ENCODE assay signal across 10 mouse cellular contexts in the genomic region with DNA sequence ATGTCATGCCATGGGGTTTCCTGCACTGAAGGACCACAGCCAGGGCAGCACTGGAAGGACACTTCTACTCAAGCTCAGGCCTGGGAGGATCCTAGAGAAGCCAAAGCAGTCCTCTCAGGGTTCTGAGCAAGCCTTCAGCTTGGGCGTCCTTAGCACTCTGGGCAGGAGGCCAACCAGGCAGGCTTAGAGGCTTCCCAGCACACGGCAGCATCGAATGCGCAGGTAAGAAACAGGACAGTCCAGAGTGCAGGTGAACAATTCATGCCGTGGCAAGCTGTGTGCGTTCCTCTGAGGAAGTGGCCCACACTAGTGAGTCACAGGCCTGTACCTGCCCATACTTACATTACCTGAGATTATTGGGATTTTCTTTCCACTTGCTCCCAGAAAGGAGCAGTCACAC.
DNase-seq lines count a peak whose midpoint lies in the region; ATAC-seq and TF ChIP-seq lines count a peak whose summit lies in the region.
"Had no signal": no experiment of that assay in that cellular context is flagged by ENCODE, and none has a peak within 500 bp of the region (broad histone marks: within the 10 kb centered on the region; RNA-seq: fewer than 3 reads in every experiment).

No protein-coding gene starts in this region.

- H3K4me2 ChIP-seq in lung, embryonic 16.5 days (ENCODE audit: low read depth, low read length), result no peak overlapping the region
- no peak overlapping the region for H3K4me2 ChIP-seq in liver, embryonic 11.5 days
- H3K4me2 ChIP-seq in heart, embryonic 12.5 days, result no peak overlapping the region

- peak; percentile 44 for ATAC-seq in lung, embryonic 16.5 days (ENCODE audit: low read depth)
- no peak for ATAC-seq in liver, embryonic 11.5 days (replicated peaks; ENCODE audit: low FRiP score)
- no peak for ATAC-seq in heart, embryonic 12.5 days (ENCODE audit: insufficient number of reproducible peaks, low FRiP score)
- ATAC-seq: forebrain, embryonic 16.5 days had no signal

- WGBS in lung, embryonic 16.5 days, result 40% methylated on average over 6 of the region's 6 CpGs
- WGBS in liver, embryonic 11.5 days, result 82% methylated on average over 6 of the region's 6 CpGs
- 74% methylated on average over 6 of the region's 6 CpGs for WGBS in heart, embryonic 12.5 days

- H3K27me3 ChIP-seq in lung, embryonic 16.5 days (ENCODE audit: control insufficient read depth, insufficient read depth, low read depth, low read length), result no peaks in the 10 kb centered on the region
- H3K27me3 ChIP-seq in liver, embryonic 11.5 days (replicated peaks; ENCODE audit: control insufficient read depth, insufficient read depth, low read length), result no peaks in the 10 kb centered on the region
- H3K27me3 ChIP-seq in heart, embryonic 12.5 days (replicated peaks), result no peaks in the 10 kb centered on the region; the same call in 1 of the 2 replicates

- H3K9ac ChIP-seq in lung, embryonic 16.5 days (ENCODE audit: low read length), result no peak overlapping the region
- H3K9ac ChIP-seq in liver, embryonic 11.5 days (ENCODE audit: low read depth, low read length), result no peak overlapping the region
- no peak overlapping the region for H3K9ac ChIP-seq in heart, embryonic 12.5 days

- TF ChIP-seq CTCF in gastrocnemius, adult 2 months (IDR thresholded peaks at IDR 0.05), result no peak

- no peak overlapping the region for H3K4me3 ChIP-seq in lung, embryonic 16.5 days (ENCODE audit: low read length)
- no peak overlapping the region for H3K4me3 ChIP-seq in gastrocnemius, adult 2 months
- H3K4me3 ChIP-seq in liver, embryonic 11.5 days (ENCODE audit: low read depth, low read length), result no peak overlapping the region
- no peak overlapping the region for H3K4me3 ChIP-seq in heart, embryonic 12.5 days

- peak overlapping the region; percentile 55 for H3K27ac ChIP-seq in lung, embryonic 16.5 days (ENCODE audit: low read length)
- no peak overlapping the region for H3K27ac ChIP-seq in gastrocnemius, adult 2 months
- H3K27ac ChIP-seq in liver, embryonic 11.5 days (ENCODE audit: low read depth, low read length), result no peak overlapping the region
- no peak overlapping the region for H3K27ac ChIP-seq in heart, embryonic 12.5 days (ENCODE audit: poor library complexity, severe bottlenecking)

- peak; percentile 55 to 74 for DNase-seq in cerebellum, postnatal 14 days
- DNase-seq in cerebellum, adult 8-10 months, result no peak
- peak; percentile 60 to 70 for DNase-seq in urinary bladder, adult 18-20 months (ENCODE audit: low spot score in 2 of 2)
- no peak for DNase-seq in urinary bladder, postnatal 10 days (ENCODE audit: low spot score)
- DNase-seq in gastrocnemius, adult 2 months, result no peak
- no peak for DNase-seq in liver, embryonic 11.5 days (ENCODE audit: low spot score)
- DNase-seq: right cerebral cortex, postnatal 25 days had no signal

- no peaks in the 10 kb centered on the region for H3K36me3 ChIP-seq in lung, embryonic 16.5 days (ENCODE audit: control insufficient read depth, insufficient read depth, low read length)
- no peaks in the 10 kb centered on the region for H3K36me3 ChIP-seq in liver, embryonic 11.5 days (ENCODE audit: control insufficient read depth, insufficient read depth, low read length)
- no peaks in the 10 kb centered on the region for H3K36me3 ChIP-seq in heart, embryonic 12.5 days

- peaks cover 35% of the 10 kb centered on the region for H3K4me1 ChIP-seq in lung, embryonic 16.5 days (replicated peaks; ENCODE audit: control insufficient read depth, insufficient read depth, low read length)
- H3K4me1 ChIP-seq in liver, embryonic 11.5 days (replicated peaks; ENCODE audit: control insufficient read depth, insufficient read depth, low read length), result 0 out of 2 replicates have a peak, but pooled peaks cover 3% of the 10 kb centered on the region
- H3K4me1 ChIP-seq in heart, embryonic 12.5 days (replicated peaks), result peaks cover 3% of the 10 kb centered on the region

- intact Hi-C loops in gastrocnemius, adult 2 months (cut with DNase I), result no loop called here

- no peaks in the 10 kb centered on the region for H3K9me3 ChIP-seq in lung, embryonic 16.5 days (ENCODE audit: control insufficient read depth, low read length)
- H3K9me3 ChIP-seq in liver, embryonic 11.5 days (ENCODE audit: control insufficient read depth, low read length), result no peaks in the 10 kb centered on the region
- H3K9me3 ChIP-seq in heart, embryonic 12.5 days (replicated peaks), result no peaks in the 10 kb centered on the region

Comparison
In these comparisons a context has a peak if more than half of its experiments do, and no peak if none do; other contexts are left out.
1. DNase-seq: peak in cerebellum, postnatal 14 days (2 of 2) and urinary bladder, adult 18-20 months (2 of 2); none in cerebellum, adult 8-10 months (single experiment), urinary bladder, postnatal 10 days (single experiment), gastrocnemius, adult 2 months (single experiment) and liver, embryonic 11.5 days (single experiment).